Mouse (Mus musculus) cerebellum, adult 11-12 months (tissue): ENCODE data around the gene Prr12.

ENCODE experiments used
- DNase-seq: peaks from one replicate; pipeline ENCODE4 v3.0.0; 2022

Gene Prr12

DNA sequence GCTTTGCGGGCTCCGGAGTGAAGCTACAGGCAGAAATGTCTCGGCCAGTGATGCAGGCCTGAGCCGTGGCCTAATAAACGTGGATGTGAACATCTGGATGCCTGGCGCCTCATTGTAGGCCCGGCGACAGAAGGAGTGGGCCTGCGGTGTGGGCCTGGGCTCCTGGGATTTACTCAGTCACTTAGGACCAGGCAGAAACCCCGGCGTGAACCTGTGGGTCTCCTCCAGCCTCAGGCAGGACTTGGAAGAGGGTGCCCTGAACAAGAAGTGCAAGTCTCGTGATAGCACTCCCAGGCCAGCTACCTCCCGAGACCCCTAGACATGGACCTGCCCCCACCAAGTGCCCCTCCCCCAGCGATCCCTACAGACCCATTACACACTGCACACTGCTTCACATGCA lies 24.6 kb upstream of the Prr12 start:
- peak; percentile 22 for DNase-seq

DNA sequence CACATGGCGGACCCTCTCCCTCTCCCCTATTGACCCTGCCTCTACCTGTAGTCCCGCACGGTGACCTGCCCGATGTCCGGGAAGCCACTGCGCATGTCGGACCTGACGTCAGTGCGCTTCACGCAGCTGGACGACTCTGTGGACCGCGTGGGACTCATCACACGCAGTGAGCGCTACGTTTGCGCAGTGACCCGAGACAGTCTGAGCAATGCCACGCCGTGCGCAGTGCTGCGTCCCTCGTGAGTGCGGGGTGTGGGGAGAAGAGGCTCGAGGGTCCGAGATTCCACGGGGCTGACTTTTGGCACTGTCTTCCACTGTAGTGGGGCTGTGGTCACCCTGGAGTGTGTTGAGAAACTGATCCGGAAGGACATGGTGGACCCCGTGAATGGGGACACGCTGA lies 23.8 kb upstream of the Prr12 start:
- DNase-seq: no peak

DNA sequence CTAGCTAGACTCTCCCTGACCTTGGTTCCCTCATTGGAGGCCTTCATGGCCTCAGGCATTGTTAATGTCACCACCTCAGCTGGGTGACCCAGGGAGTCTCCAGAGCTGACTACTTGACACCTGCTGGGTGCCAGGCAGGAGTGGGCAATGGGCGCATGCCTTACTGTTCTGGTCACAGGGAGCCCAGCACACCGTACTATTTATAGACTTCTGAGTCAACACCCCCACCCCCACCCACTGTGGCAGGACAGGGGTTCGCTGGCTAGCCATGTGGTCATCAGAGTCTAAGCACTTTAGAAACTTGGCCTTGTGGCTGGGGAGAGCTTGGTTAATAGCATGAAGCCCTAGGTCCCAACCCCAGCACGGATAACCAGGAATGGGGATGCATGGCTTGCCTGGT lies 22.7 kb upstream of the Prr12 start:
- DNase-seq: no peak

DNA sequence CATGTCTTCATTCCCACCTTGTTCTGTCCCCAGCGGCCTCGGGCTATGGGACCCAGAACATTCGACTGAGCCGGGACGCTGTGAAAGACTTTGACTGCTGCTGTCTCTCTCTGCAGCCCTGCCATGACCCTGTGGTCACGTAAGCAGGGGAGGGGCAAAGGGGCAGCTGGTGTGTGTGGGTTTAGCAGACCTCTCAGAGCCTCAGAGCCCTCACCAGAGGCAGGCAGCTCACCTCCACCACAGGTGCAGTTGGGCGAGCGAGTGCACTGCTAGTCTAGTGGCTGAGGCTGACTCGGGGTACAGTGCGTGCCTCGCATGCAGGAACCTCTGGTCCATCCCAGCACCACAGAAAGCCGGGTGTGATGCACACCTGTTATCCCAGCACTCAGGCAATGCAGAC lies 21.3 kb upstream of the Prr12 start:
- no peak for DNase-seq

DNA sequence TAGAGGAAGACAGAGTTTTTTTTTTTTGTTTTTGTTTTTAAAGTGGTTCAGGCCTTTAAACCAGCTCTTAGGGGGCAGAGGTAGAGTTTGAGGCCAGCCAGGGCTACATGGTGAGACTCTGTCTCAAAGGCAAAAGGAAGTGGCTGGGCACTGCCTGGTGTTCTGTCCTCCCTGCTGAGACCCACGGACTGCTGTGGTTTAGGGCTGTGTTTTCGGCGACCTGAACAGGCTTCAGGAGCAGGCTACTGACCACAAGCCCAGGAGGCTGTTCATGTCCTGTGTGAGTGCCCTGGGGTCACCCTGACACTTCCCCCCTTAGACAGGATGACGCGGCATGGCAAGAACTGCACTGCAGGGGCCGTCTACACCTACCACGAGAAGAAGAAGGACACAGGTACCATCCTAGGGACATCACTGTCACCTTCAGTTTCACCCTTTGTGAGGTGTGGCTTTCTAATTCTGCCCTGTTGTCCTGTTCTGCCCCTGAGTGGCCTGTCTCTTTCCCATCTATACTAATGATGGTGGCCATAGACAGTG lies 20.6 kb upstream of the Prr12 start:
- DNase-seq: no peak

DNA sequence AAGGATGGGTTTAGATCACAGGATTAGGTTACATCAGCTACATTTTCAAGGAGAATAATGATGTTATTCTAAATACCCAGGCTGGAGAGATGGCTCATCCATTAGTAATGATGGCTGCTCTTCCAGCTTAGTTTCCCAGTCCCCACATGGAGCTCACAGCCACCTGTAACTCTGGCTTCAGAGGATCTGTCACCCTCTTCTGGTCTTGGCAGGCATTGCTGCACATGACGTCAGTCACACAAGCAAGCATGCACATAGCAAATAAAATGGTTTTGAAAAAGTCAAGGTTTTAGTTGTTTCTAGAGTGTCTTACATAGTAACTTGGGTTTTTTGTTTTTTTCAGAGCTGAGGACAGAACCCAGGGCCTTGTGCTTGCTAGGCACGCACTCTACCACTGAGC lies 19.5 kb upstream of the Prr12 start:
- DNase-seq: peak; percentile 10

DNA sequence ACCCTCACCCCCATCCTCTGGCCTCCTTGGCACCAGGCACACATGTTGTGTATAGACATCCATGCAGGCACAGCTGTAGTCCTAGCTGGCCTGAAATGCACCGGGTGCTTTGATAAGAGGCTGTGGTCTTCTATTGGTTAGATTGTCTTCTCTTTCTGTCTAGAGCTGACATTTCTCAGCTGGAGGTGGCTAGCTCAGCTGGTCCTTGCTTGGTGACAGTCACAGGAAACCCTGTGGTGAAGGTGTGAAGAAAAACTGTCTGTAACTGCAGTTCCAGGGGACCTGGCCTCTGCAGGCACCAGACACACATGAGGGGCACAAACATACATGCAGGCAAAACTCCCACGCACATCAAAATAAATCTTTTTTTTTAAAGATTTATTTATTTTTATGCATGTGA lies 17.0 kb upstream of the Prr12 start:
- DNase-seq: peak; percentile 4

DNA sequence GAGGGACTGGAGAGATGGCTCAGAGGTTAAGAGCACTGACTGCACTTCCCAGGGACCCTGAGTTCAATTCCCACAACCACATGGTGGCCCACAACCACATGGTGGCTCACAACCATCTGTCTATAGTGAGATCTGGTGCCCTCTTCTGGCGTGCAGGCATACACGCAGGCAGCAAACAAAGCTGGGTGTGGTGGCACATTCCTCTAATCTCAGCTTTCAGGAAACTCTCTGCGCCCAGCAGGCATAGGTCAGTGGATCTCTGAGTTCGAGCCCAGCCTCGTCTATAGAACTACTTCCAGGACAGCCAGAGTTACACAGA lies 15.3 kb upstream of the Prr12 start:
- no peak for DNase-seq

DNA sequence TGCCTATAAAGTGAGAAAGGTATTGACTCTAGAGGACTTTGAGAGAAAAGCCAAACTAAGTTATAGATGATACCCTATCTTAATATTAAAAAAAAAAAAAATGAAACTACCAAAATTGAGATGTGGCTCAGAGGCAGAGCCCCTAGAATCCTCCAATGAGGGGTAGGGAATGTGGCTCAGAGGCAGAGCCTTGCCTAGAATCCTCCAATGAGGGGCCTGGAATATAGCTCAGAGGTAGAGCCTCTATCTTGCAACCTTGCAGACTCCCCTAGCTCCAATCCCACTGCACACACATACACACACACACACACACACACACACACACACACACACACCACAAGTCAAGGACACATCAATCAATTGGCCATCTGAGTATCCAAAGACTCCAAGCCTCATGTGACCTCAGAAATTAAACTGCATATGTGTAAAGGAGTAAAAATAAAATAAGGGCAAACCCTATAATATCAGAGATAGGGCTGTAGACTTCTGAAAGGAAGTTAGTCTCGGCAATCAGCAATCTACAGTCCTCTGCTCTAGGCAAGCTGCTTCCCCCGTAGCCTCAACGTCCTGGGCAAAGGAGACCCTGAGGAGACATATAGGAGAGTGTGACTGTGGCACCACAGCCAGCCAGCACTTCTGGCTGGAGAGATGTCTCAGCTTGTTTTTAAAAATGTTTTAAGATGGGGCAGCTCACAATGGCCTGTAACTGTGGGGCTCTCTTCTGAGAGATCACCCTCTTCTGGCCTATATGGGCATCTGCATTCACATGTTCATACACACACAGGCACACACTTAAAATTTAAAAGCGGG lies 14.7 kb upstream of the Prr12 start:
- no peak for DNase-seq

DNA sequence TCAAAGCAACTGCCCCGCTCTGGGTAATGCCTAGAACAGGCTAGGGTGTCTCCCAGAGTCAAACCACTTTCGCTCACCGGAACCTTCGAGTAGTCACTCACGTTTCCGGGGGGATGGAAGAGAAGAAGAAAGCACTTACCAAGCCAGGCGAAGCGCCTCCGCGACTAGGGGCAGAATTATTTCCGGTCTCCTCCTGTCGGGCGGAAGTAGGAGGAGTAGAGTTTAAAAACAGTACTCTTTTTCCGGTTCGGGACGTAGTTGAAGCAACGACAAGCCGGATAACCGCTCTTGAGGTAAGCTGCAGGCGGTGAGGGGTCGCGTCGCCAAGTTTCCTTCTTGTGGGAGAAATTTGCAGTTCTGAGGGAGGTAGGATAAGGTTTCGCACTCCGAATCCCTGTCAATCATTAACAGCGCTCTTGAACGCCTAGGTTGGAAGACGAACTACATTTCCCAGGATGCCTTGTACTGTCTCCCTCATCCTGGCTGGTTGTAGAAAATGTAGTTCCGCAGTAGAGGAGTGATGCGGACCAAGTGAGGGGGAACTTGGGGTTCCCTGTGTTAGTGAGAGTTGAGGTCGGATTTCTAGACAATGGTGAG lies 9.7 kb upstream of the Prr12 start, which contains the start of the genes Nosip and Prrg2:
Nosip (plus strand) TSS at position 191 of the 597 bp plus-strand sequence.
Prrg2 (minus strand) TSS at position 439 of the 597 bp plus-strand sequence.
- DNase-seq: peak; percentile 94

DNA sequence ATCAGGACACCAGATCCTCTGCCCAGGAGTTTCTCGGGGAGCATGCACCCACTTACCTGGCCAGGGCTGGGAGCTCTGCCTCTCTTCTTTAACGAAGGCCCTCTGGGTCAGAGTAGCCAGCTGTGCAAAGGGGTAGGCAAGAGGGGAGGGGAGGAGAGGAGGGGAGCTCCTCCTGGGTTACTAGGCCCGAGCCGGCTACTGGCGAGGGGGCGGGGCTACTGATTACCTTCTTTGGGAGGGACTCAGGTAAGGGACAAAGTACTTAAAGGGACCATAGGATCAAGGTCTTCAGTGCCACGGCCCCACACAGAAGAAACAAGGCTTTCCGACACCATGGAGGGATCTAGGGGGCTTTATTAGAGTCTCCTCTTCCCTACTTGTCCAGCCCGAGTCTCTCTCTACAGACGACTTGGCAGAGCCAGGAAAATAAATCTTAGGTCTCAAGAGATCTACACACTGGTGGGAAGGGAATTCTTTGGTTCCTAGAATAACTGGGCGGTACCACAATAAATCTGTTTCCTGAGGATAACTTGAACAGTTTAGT lies 8.9 kb upstream of the Prr12 start:
- DNase-seq: peak; percentile 68

DNA sequence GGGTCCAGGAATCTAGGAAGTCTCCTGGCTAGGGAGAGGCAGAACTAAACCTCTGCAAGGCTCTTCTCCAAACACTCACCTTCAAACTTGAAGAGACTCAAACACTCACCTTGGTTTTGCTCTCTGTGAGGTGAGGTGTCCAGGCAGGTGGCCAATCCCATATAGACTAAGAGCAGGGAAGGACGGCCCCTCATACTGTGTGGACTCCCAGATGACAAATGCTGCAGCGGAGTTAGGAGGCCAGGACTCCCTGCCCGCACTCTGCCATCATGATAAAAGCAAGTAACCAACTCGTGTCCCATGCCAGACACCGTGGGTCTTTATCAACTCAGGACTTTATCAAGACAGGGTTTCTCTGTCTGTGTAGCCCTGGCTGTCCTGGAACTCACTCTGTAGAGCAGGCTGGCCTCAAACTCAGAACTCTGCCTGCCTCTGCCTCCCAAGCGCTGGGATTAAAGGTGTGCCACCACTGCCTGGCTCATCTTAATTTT lies 8.0 kb upstream of the Prr12 start:
- DNase-seq: peak; percentile 44

DNA sequence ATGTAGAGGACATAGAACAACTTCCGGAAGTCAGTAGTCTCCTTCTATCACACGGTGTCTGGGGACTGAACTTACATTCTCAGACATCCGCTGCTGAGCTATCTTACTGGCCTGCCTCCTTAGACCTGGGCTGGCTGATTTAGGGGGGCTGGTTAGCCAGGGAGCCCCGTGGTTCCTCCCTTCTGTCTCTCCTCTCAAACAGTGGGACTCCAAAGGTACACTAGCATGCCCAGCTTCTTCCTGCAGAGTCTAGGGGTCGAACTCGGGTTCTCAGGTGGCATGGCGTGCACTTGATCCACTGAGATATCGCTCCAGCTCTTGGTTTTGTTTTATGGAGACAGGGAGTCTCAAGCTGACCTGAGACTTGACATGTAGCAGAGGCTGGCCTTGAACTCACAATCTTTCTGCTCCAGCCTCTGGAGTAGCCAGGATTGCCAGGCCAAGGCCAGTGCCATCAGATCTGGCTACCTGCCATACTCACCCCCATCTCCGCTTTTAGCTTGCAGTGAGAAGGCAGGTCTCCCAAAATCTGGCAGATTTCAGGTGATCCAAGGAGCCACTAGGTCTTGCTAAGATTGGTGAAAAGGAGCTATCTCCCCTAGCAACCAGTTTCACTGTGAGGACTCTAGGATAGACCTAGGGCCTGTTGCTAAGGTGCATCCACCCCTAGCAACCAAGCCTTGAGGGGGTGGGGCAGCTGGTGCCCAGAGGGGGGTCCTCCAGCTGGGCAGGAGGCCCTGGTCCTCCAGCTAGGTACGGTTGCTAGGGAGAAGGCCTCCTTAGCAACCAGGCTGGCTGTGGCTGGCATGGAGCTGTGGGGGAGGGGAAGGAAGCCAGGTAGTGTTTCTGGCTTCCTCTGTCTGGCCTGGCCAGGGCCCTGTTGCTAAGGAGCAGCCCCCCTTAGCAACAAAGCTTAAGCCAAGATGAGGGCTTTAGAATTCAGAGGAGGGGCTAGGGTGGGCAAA lies 6.2 kb upstream of the Prr12 start:
- DNase-seq: peak; percentile 58

DNA sequence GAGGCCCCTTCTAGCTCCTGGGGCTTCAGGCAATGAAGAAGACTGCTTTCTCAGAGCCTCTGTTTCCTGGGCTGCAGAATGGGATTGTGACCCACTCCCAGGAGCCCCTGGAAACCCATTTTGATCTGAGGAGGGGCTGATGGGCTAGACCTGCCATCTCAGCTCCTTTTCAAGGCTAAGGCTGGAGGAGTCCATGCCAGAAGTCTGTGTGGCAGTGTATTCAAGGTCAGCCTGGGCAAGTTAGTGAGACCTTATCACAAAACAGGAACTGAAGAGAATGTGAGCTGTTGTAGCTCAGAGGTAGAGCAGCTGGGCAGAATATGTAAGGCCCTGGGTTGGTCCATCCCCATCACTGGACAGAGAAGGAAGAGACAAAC lies 4.3 kb upstream of the Prr12 start:
- DNase-seq: no peak

DNA sequence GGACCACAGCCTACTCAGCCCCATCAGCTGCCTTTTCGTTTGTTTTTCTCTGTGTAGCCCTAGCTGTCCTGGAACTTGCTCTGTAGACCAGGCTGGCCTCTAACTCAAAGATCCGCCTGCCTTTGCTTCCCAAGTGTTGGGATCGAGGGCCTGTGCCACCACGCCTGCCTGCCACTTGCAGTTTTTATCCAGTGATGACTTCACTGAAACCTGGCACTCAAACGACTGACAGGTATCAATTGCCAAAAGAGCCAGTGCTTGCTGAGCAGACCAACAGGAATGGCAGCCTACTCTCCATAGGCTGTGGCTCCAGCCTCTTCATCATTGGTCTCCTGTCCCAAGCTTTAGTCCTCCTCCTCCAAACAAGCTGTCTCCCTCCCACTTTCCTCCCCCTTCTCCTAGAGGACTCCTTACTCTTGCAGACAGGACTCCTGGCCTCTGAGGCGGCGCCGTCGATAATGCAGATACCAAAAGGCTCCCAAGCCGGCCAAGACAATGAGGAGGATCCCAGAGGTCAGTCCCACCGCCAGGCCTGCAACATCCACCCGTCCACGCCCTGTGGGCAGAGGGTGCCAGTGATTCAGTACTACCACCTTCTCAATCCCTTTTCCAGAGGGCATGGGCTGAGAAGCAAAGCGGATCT lies 3.8 kb upstream of the Prr12 start:
- DNase-seq: peak; percentile 50

DNA sequence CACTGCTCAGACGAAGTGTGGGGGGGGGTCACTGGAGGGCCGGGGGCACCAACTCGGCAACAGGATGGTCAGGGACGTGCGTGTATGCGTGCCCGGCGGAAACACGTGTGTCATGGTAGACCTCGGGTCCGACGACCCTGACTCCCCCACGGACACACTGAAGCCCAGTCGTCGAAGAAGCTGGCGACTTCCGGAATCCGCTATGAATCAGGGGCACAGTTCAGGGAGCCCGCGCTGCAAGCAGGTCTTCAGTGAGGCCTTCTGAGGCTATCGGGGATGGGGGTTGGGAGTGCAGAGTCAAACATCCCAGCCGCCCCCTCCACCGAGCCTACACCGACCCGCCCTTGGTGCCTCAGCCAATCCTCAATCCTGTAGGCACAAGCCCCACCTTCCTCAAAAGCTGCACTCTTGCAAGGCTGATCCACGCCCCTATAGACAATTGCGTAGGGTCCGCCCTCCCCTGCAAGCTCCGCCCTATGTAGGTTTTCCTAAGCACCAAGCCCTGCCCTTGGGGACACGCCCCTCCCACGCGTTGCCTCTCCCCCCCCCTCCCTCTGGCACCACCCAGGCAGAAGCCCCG lies 1.3 kb upstream of the Prr12 start:
- DNase-seq: peak; percentile 98

DNA sequence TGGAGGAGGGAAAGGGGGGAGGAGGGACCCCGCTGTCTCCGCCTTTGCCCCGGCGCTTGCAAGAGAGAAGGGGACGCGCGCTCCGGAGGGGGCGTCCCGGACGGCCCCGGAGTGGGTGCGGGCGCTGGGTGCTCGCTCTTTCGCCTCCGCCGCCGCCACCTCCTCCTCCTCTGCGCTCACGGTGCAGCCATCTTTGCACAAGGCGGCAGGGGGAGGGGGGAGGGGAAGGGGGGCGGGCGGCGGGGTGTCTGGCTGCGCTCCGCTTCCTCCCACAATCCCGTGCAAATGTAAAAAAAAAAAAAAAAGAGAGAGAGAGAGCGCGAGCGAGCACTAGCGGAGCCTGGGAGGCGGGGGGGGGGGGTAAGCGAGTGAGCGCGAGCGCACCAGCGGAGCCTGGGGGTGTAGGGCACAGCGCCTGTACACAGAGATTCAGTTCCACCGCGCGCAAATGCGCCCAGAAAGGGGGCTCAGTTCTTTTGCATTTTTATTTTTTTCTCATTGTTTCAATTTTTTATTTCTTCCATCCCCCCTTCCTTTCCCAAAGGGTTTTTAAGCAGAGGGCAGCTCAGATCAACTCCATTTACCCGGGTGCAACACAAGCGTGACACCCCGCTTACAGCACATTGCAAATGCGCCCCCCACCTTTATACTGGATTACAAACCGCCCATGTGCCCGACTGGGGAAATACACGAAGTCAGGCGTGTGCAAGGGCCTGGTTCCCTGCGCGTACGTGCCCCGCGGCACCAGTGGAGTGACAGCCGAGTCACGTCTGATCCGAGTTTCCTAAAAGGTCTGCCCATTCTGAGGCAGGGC lies 643 bp upstream of the Prr12 start:
- DNase-seq: peak; percentile 86

DNA sequence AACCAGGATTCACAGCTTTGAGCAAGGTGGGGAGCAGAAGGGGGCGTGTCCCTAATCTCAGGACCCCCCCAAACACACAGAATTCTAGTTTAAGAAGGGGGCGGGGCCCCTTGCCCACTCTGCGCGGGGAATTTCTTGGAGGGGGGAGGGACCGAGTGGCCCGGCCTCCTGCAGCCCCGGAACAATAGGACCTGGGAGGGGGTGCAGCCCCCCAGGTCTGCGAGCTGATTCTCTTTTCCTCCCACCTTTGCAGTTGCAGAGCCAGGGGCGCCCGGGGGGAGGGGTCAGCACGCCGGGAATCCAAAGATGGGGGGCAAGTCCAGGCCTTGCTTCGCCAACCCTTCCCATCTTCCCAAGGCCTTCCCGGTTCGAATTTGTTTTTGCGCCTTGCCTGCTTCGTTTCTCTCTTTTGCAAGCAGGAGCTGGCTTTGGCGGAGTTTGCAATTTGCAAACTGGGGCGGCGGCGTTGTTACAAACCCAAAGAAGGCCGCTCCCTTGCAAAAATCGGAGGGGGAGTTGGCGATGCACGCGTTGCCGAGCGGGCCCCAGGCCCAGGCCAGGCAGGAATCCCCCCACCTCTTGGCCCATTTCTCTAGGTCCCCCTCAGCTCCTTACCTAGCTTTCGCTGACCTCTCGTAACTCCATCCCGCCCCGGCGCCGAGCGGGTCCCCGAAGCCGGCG lies 360 bp downstream of the Prr12 start:
- DNase-seq: peak; percentile 82

DNA sequence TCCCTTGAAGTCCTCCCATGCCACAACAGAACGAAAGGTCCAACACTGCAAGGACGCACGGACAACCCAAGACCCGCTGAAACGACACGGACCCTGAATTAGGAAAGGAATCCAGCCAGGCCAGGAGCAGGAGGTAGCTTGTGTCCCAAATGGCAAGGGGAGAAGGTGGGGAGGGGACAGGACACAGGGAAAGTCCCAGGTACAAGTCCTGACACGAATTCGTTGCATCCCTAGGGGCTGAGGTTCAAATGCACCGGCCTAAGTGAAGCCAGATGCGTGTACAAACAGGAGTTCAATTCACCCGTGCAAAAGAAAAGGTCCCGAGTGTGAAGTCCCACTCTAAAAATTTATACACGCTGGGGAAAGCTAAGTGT lies 1.1 kb downstream of the Prr12 start:
- DNase-seq: peak; percentile 56

DNA sequence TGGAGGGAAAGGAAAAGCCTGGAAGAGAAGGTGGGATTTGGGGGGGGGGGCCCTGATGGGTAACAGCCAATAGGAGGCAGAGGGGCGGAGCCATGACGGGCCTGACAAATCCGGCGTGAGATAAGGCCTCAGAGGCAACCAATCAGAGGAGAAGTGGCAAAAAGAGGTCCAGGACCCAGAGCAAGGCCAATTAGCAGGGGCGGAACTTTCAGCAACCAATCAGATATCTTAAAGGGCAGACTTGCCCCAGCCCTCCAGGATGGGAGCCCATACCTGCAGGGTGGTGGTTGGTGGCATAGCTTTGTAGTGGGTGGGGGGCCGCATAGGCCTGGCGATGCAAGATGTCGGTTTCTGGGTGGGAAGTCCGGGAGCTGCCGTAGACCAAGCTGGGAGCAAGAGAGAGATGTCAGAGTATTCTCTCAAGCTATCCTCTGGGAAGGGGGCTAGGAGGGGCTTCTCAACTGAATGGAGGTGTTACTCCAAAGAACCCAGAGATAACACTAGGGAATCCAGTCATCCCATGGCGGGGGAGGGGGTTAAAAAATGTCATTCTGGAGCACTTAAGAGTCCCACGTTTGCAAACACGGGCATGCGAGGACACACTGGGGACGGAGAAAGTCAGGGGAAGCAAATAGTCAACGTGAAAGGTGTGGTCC lies 1.6 kb downstream of the Prr12 start:
- peak; percentile 84 for DNase-seq
